Mouse (Mus musculus): Measurements from ENCODE around the gene Gm36176. TPM values are rescaled to one million over a fixed set of nuclear protein-coding genes. Genes with fewer than 3 reads are reported as not detected.

The Gm36176 gene
- polyA plus RNA-seq, 1 experiment from 2014 or later, result not detected

GRCm38 (mm10) chr10:77839006-77839405, 7.6 kb upstream of the Gm36176 start:
- H3K27ac ChIP-seq, result no peak overlapping the region
- WGBS, result 69% methylated on average over 6 of the region's 6 CpGs

DNA sequence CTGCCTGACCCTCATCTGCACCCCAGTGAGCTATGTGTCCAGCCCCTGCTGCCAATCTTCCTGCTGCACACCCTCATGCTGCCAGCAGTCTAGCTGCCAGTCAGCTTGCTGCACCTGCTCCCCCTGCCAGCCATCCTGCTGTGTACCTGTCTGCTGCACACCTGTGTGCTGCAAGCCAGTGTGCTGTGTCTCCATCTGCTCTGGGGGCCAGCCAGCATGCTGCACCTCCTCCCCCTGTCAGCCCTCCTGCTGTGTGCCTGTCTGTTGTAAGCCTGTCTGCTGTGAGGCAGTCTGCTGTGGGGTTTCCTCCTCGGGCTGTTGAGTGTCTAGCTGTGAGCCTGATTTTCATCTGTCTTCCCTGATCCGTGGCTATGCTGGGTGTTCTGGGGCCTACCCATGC, 358 bp downstream of the Gm36176 start:
- ATAC-seq (ENCODE audit: insufficient number of reproducible peaks, low FRiP score, low TSS enrichment, low read depth), result no peak
- Histone ChIP-seq H3K36me3 (no peaks in the 10 kb centered on the region), H3K4me2 (no peak overlapping the region), H3K4me3 (no peak overlapping the region), H3K27me3 (no peaks in the 10 kb centered on the region), H3K4me1 (no peaks in the 10 kb centered on the region), H3K9me3 (no peaks in the 10 kb centered on the region), H3K27ac (no peak overlapping the region), H3K9ac (no peak overlapping the region)
- 21% methylated on average over 2 of the region's 2 CpGs for whole genome bisulfite sequencing

More at GRCm38 (mm10) chr10:77839006-77839405, 7.6 kb upstream of the Gm36176 start:
- H3K4me3 ChIP-seq, result no peak overlapping the region
- no peak overlapping the region for H3K9ac ChIP-seq
- no peaks in the 10 kb centered on the region for H3K36me3 ChIP-seq
- H3K27me3 ChIP-seq, result no peaks in the 10 kb centered on the region
- H3K4me1 ChIP-seq, result no peaks in the 10 kb centered on the region
- no peak for ATAC-seq (ENCODE audit: insufficient number of reproducible peaks, low FRiP score, low TSS enrichment, low read depth)
- H3K9me3 ChIP-seq, result no peaks in the 10 kb centered on the region
- no peak overlapping the region for H3K4me2 ChIP-seq

DNA sequence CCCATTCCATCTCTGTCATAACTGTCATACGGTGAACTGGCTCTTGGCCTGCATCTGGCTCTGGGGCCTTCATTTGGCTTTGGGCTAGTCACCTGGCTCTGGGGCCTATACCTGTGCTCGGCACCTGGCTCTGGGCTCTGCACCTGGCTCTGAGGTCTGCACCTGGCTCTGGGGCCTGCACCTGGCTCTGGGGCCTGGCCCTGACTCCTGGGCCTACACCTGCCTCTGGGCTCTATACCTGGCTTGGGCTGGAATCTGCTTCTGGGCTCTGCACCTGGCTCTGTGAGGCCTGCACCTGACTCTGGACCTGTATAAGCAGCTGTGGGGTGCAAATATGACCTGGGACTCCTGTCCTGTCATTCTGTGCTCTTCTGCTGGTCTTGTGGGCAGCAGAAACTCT, 935 bp downstream of the Gm36176 start:
- H3K4me1 ChIP-seq, result no peaks in the 10 kb centered on the region
- H3K36me3 ChIP-seq, result no peaks in the 10 kb centered on the region
- no peak for ATAC-seq (ENCODE audit: insufficient number of reproducible peaks, low FRiP score, low TSS enrichment, low read depth)
- no peak overlapping the region for H3K9ac ChIP-seq
- no peak overlapping the region for H3K4me2 ChIP-seq
- H3K9me3 ChIP-seq, result no peaks in the 10 kb centered on the region
- no peak overlapping the region for H3K4me3 ChIP-seq
- 82% methylated on average over 2 of the region's 2 CpGs for WGBS
- H3K27me3 ChIP-seq, result no peaks in the 10 kb centered on the region
- no peak overlapping the region for H3K27ac ChIP-seq

DNA sequence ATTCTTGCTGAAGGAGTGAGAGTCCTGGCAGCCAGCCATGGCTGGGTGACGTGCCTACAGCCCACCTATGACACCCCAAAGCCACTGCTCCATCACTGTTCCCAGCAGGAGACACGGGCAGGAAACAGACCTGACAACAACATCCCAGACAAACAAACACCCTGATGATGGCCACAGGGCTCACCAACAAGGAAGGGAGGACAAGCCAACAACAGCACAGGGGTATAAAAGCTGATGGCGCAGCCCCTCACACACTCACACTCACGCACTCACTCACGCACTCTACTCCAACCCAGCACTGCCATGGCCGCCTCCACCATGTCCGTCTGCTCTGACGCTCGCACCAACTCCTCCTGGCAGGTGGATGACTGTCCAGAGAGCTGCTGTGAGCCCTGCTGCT, 6.0 kb downstream of the Gm36176 start, which contains the start of gene Gm10318:
Gm10318 (plus strand) TSS at position 301 of the 400 bp plus-strand sequence.
- no peaks in the 10 kb centered on the region for H3K9me3 ChIP-seq
- H3K4me3 ChIP-seq, result no peak within 1 kb of the TSS
- ATAC-seq (ENCODE audit: insufficient number of reproducible peaks, low FRiP score, low TSS enrichment, low read depth), result no peak
- no peak within 1 kb of the TSS for H3K9ac ChIP-seq
- no peaks in the 10 kb centered on the region for H3K36me3 ChIP-seq
- no peaks in the 10 kb centered on the region for H3K27me3 ChIP-seq
- no peak within 1 kb of the TSS for H3K4me2 ChIP-seq
- H3K27ac ChIP-seq, result no peak within 1 kb of the TSS
- no peaks in the 10 kb centered on the region for H3K4me1 ChIP-seq
- 64% methylated on average over 9 of the region's 9 CpGs for WGBS

GRCm38 (mm10) chr10:77861675-77862074, 15.1 kb downstream of the Gm36176 start, which contains the start of gene Gm3285:
Gene Gm3285 (plus strand): TSS chr10:77861975.
- H3K36me3 ChIP-seq, result no peaks in the 10 kb centered on the region
- ATAC-seq (ENCODE audit: insufficient number of reproducible peaks, low FRiP score, low TSS enrichment, low read depth), result no peak

GRCm38 (mm10) chr10:77864067-77864761, 17.6 kb downstream of the Gm36176 start:
- Histone ChIP-seq H3K27me3 (no peaks in the 10 kb centered on the region), H3K4me2 (peak overlapping the region; percentile 38), H3K36me3 (no peaks in the 10 kb centered on the region), H3K4me1 (0 out of 2 replicates have a peak, but pooled peaks cover 9% of the 10 kb centered on the region), H3K4me3 (0 out of 2 replicates have a peak overlapping the region, but pooled peaks have one; percentile 19), H3K27ac (no peak overlapping the region), H3K9me3 (no peaks in the 10 kb centered on the region), H3K9ac (no peak overlapping the region)
- WGBS, result 27% methylated on average over 14 of the region's 14 CpGs
- peak; percentile 78 for ATAC-seq (ENCODE audit: insufficient number of reproducible peaks, low FRiP score, low TSS enrichment, low read depth)

More at GRCm38 (mm10) chr10:77861675-77862074, 15.1 kb downstream of the Gm36176 start, which contains the start of gene Gm3285:
- 0 out of 2 replicates have a peak, but pooled peaks cover 9% of the 10 kb centered on the region for H3K4me1 ChIP-seq
- WGBS, result 58% methylated on average over 7 of the region's 7 CpGs
- H3K4me2 ChIP-seq, result no peak within 1 kb of the TSS
- no peak within 1 kb of the TSS for H3K27ac ChIP-seq
- no peak within 1 kb of the TSS for H3K9ac ChIP-seq
- no peaks in the 10 kb centered on the region for H3K9me3 ChIP-seq
- no peak within 1 kb of the TSS for H3K4me3 ChIP-seq
- no peaks in the 10 kb centered on the region for H3K27me3 ChIP-seq

DNA sequence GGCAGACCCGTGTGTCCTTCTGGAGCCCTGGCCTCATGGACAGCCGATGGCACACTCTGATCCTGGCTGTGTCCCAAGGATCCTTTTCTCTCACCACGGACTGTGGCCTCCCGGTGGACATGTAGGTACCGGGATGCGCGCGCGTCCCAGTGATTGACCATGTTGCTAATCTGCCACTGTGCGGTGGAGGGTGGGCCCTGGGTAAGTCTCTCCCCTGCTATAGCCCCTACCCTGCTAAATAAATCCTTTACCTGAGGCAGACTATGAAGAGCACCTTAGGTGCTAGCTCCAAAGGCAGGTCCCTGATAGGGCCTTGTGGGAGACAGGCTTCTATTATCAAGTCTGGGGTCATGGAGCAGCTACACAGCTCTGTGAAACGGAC, 18.1 kb downstream of the Gm36176 start:
- no peak for ATAC-seq (ENCODE audit: insufficient number of reproducible peaks, low FRiP score, low TSS enrichment, low read depth)
- 0 out of 2 replicates have a peak, but pooled peaks cover 9% of the 10 kb centered on the region for H3K4me1 ChIP-seq
- WGBS, result 19% methylated on average over 11 of the region's 11 CpGs
- 0 out of 2 replicates have a peak overlapping the region, but pooled peaks have one; percentile 19 for H3K4me3 ChIP-seq
- no peaks in the 10 kb centered on the region for H3K27me3 ChIP-seq
- H3K36me3 ChIP-seq, result no peaks in the 10 kb centered on the region
- H3K9me3 ChIP-seq, result no peaks in the 10 kb centered on the region
- H3K9ac ChIP-seq, result no peak overlapping the region
- H3K27ac ChIP-seq, result no peak overlapping the region
- peak overlapping the region; percentile 38 for H3K4me2 ChIP-seq

DNA sequence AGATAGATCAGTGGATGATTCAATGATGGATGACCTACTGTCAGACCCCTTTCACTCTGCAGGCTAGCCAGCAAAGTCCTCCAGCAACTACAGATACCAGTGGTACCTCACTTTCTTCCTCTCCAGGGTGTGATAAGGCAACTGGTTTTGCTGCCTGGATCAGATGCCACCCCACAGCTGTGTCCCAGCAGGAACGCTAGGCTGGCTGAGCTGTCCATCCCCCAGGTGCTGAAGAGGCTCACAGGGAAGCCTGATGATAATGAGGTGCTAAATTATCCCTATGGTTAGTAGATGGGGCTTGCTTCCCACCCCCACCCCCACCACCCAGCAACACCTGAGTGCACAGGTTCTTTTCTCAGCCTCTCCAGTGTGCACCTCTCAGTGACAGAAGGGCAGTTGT, 20.9 kb downstream of the Gm36176 start:
- 8% methylated on average over 1 of the region's 1 CpGs for WGBS
- Histone ChIP-seq H3K9ac (no peak overlapping the region), H3K4me3 (no peak overlapping the region), H3K4me2 (no peak overlapping the region), H3K27me3 (no peaks in the 10 kb centered on the region), H3K27ac (no peak overlapping the region), H3K36me3 (no peaks in the 10 kb centered on the region), H3K9me3 (no peaks in the 10 kb centered on the region), H3K4me1 (0 out of 2 replicates have a peak, but pooled peaks cover 9% of the 10 kb centered on the region)
- ATAC-seq (ENCODE audit: insufficient number of reproducible peaks, low FRiP score, low TSS enrichment, low read depth), result no peak

DNA sequence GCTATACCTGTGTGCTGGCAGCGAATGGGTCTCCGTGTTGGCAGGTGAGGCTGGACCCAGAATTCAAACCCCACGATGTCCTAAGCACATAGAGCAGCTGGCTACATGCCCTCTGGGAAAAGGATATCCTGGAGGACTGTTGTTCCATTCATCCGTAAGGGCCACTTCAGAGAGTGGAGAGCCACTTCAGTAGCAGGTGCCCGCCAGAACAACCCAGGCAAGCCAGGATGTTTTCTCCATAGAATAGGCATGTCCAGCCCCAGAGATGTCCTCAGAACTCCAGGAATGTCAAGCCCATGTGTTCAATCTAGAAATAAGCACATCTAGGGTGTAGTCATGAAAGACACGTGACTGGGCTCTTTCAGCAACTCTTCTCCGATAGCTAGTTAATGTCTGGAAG, 23.0 kb downstream of the Gm36176 start:
- Histone ChIP-seq H3K9me3 (no peaks in the 10 kb centered on the region), H3K27ac (no peak overlapping the region), H3K4me2 (no peak overlapping the region), H3K27me3 (no peaks in the 10 kb centered on the region), H3K36me3 (no peaks in the 10 kb centered on the region), H3K9ac (no peak overlapping the region), H3K4me3 (no peak overlapping the region), H3K4me1 (0 out of 2 replicates have a peak, but pooled peaks cover 4% of the 10 kb centered on the region)
- ATAC-seq (ENCODE audit: insufficient number of reproducible peaks, low FRiP score, low TSS enrichment, low read depth), result no peak
- WGBS, result 85% methylated on average over 7 of the region's 7 CpGs

- H3K4me3 ChIP-seq, result no peak overlapping the region
- 62% methylated on average over 6 of the region's 6 CpGs for WGBS
- no peak overlapping the region for H3K9ac ChIP-seq
- no peak overlapping the region for H3K27ac ChIP-seq
- no peaks in the 10 kb centered on the region for H3K4me1 ChIP-seq
- no peaks in the 10 kb centered on the region for H3K9me3 ChIP-seq
- no peaks in the 10 kb centered on the region for H3K27me3 ChIP-seq
- no peaks in the 10 kb centered on the region for H3K36me3 ChIP-seq
- no peak for ATAC-seq (ENCODE audit: insufficient number of reproducible peaks, low FRiP score, low TSS enrichment, low read depth)
- no peak overlapping the region for H3K4me2 ChIP-seq
These were observed 32.4 kb downstream of the Gm36176 start for GRCm38 (mm10) chr10:77878985-77879384.

DNA sequence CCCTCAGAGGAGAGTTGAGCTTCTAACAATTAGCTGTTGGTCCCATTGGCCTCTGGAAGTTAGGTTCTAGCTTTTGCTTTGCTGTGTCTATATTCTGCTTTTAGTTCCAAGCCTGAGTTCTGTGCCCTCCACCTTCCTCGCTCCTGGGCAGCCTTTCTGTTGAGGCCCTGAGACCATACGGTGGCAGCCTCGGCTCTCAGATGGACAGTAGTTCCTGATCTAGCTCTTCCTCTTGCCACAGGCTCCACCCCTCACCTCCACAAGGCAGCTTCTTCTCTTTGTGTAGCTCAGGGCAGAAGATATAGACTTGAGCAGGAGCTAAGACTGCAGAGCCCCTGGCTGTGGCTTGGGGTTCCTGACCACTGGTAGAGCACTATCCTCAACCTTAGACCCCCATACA, 33.7 kb downstream of the Gm36176 start:
- WGBS, result 75% methylated on average over 3 of the region's 3 CpGs
- H3K4me2 ChIP-seq, result no peak overlapping the region
- no peaks in the 10 kb centered on the region for H3K36me3 ChIP-seq
- no peak overlapping the region for H3K9ac ChIP-seq
- H3K4me3 ChIP-seq, result no peak overlapping the region
- no peaks in the 10 kb centered on the region for H3K9me3 ChIP-seq
- no peaks in the 10 kb centered on the region for H3K4me1 ChIP-seq
- H3K27ac ChIP-seq, result no peak overlapping the region
- ATAC-seq (ENCODE audit: insufficient number of reproducible peaks, low FRiP score, low TSS enrichment, low read depth), result no peak
- no peaks in the 10 kb centered on the region for H3K27me3 ChIP-seq

DNA sequence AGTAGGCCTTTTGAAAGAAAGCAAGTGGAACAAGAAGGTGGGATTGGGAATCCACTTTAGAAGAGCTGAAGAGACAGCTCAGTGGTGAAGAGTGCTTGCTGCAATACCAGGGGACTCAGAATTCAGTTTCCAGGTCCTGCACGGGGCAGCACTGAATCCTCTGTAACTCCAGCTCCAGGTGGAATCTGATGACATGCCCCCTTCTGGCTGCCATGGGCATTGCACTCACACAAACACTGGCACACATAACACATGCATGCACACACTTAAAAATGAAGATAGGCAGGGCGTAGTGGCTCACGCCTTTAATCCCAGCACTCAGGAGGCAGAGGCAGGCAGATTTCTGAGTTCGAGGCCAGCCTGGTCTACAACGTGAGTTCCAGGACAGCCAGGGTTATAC, 36.0 kb downstream of the Gm36176 start:
- H3K27me3 ChIP-seq, result no peaks in the 10 kb centered on the region
- H3K4me3 ChIP-seq, result no peak overlapping the region
- H3K4me1 ChIP-seq, result no peaks in the 10 kb centered on the region
- H3K9ac ChIP-seq, result no peak overlapping the region
- H3K9me3 ChIP-seq, result no peaks in the 10 kb centered on the region
- no peak for ATAC-seq (ENCODE audit: insufficient number of reproducible peaks, low FRiP score, low TSS enrichment, low read depth)
- H3K27ac ChIP-seq, result no peak overlapping the region
- no peaks in the 10 kb centered on the region for H3K36me3 ChIP-seq
- 80% methylated on average over 5 of the region's 5 CpGs for WGBS
- H3K4me2 ChIP-seq, result no peak overlapping the region

All from limb, embryonic 15.5 days (tissue).